Mouse (Mus musculus) cortical plate, adult 2 months (tissue): Measurements from ENCODE around the gene Apeh. TPM values are rescaled to one million over a fixed set of nuclear protein-coding genes. Genes with fewer than 3 reads are reported as not detected.

Source experiments
- H3K27ac ChIP-seq: fragments of 200-500 bp; 2 replicates; pipeline ENCODE4 v1.5.1; 2012; ENCODE audit warnings: low read length, control low read depth, inconsistent platforms; ENCODE audit not compliant: insufficient read depth
- H3K4me1 ChIP-seq: fragments of 200-500 bp; 2 replicates; pipeline ENCODE4 v1.6.1; 2011; ENCODE audit warnings: low read length; ENCODE audit not compliant: control insufficient read depth, insufficient read depth
- H3K4me3 ChIP-seq: fragments of 200-500 bp; 2 replicates; pipeline ENCODE4 v1.5.1; 2011; ENCODE audit warnings: mild to moderate bottlenecking, low read length, control low read depth; ENCODE audit not compliant: insufficient read depth
- CTCF ChIP-seq: fragments of 200-500 bp; IDR thresholded peaks from 2 replicates; pipeline ENCODE4 v1.5.1; 2011; ENCODE audit warnings: mild to moderate bottlenecking, control low read depth, low read length; ENCODE audit not compliant: insufficient read depth; ENCODE audit errors: extremely low read depth
- POLR2A ChIP-seq: fragments of 200-500 bp; IDR thresholded peaks from 2 replicates; pipeline ENCODE4 v1.6.1; 2011; ENCODE audit warnings: mild to moderate bottlenecking, low read length, control low read depth; ENCODE audit not compliant: insufficient read depth; ENCODE audit errors: extremely low read depth
- polyA plus RNA-seq: library from polyadenylated mRNA; depleted of rRNA; stranded (reverse); fragments of >200 nt; gene quantifications from 2 replicates; pipeline ENCODE4 v1.2.3, GENCODE M21; 2012

Apeh gene
- polyA plus RNA-seq, 1 experiment, result 26.1 TPM

GRCm38 (mm10) chr9:108120671-108121070, 26.3 kb upstream of the Apeh start:
- Histone ChIP-seq H3K4me1 (peaks cover 13% of the 10 kb centered on the region), H3K27ac (0 out of 2 replicates have a peak overlapping the region, but pooled peaks have one; percentile 21), H3K4me3 (no peak overlapping the region)
- TF ChIP-seq CTCF, result no peak
- no peak for TF ChIP-seq POLR2A

- H3K4me1 ChIP-seq, result peaks cover 10% of the 10 kb centered on the region
- H3K4me3 ChIP-seq, result no peak overlapping the region
- H3K27ac ChIP-seq, result no peak overlapping the region
- TF ChIP-seq CTCF, result no peak
- TF ChIP-seq POLR2A, result no peak
Observed at GRCm38 (mm10) chr9:108119891-108120411, 25.5 kb upstream of the Apeh start.

DNA sequence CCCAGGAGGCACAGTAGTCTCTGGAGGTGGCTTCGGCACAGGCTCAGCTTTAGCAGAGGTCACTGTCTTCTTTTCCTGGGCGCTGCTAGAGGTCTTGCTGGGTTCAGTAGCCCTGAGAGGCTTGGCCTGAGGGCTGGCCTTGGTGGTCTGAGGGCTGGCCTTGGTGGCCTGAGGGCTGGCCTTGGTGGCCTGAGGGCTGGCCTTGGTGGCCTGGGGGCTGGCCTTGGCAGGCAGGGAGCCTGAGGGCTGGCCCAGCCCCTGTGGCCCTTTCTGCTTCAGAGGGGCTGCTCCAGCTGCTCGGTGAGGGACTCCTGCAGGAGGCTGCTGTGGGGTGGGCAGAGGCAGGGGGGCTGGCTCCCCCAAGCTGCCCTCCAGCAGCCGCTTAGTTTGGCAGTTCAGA, 22.7 kb upstream of the Apeh start:
- H3K27ac ChIP-seq, result no peak overlapping the region
- H3K4me1 ChIP-seq, result peaks cover 7% of the 10 kb centered on the region; the same call in 1 of the 2 replicates
- H3K4me3 ChIP-seq, result no peak overlapping the region
- no peak for TF ChIP-seq POLR2A
- TF ChIP-seq CTCF, result no peak

GRCm38 (mm10) chr9:108115290-108116077, 21.1 kb upstream of the Apeh start:
- Histone ChIP-seq H3K4me1 (peaks cover 2% of the 10 kb centered on the region; the same call in 1 of the 2 replicates), H3K27ac (peak overlapping the region; percentile 47; the same call in 1 of the 2 replicates), H3K4me3 (no peak overlapping the region)
- no peak for TF ChIP-seq POLR2A
- TF ChIP-seq CTCF, result no peak

GRCm38 (mm10) chr9:108112719-108113340, 18.4 kb upstream of the Apeh start:
- Histone ChIP-seq H3K27ac (no peak overlapping the region), H3K4me3 (no peak overlapping the region), H3K4me1 (peaks cover 2% of the 10 kb centered on the region; the same call in 1 of the 2 replicates)
- TF ChIP-seq POLR2A, result no peak
- TF ChIP-seq CTCF, result no peak

- Histone ChIP-seq H3K27ac (no peak overlapping the region), H3K4me1 (peaks cover 2% of the 10 kb centered on the region; the same call in 1 of the 2 replicates), H3K4me3 (no peak overlapping the region)
- TF ChIP-seq POLR2A, result no peak
Observed at GRCm38 (mm10) chr9:108111593-108112121, 17.3 kb upstream of the Apeh start.

GRCm38 (mm10) chr9:108111101-108111592, 16.7 kb upstream of the Apeh start:
- Histone ChIP-seq H3K4me3 (no peak overlapping the region), H3K27ac (0 out of 2 replicates have a peak overlapping the region, but pooled peaks have one; percentile 9), H3K4me1 (peaks cover 2% of the 10 kb centered on the region; the same call in 1 of the 2 replicates)
- TF ChIP-seq CTCF, result no peak
- no peak for TF ChIP-seq POLR2A

DNA sequence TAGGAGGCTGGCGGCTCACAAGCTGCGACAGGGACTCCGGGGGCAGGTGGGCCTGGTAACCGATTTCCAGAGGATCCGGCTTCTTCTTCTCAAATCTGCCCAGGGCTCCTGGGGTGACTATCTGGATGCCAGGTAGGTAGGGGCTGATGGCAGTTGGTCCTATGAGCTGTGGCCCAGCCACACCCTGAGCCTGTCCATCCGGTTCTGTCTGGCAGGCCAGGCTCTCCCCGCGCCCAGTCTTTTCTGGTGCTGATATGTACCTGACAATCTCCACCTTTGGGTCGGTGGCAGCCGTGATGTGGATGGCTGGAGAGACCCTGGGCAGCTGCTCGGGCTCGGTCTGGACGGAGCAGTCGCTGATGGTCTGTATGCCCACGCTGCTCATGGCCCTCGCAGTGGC, 15.8 kb upstream of the Apeh start:
- TF ChIP-seq POLR2A (no peak), CTCF (no peak)
- Histone ChIP-seq H3K27ac (no peak overlapping the region), H3K4me1 (peaks cover 2% of the 10 kb centered on the region; the same call in 1 of the 2 replicates), H3K4me3 (no peak overlapping the region)

- no peak overlapping the region for H3K4me3 ChIP-seq
- TF ChIP-seq CTCF (no peak), POLR2A (no peak)
Observed at GRCm38 (mm10) chr9:108107867-108108266, 13.5 kb upstream of the Apeh start.

More at GRCm38 (mm10) chr9:108107867-108108266, 13.5 kb upstream of the Apeh start:
- peaks cover 2% of the 10 kb centered on the region; the same call in 1 of the 2 replicates for H3K4me1 ChIP-seq
- no peak overlapping the region for H3K27ac ChIP-seq
